Mouse (Mus musculus) ES-Bruce4 (cell line): ENCODE results near the gene Polr1c.

ENCODE experiments used
- CTCF ChIP-seq: IDR thresholded peaks from one replicate; pipeline ENCODE4 v1.8.1; 2011; ENCODE audit warnings: low read depth, low read length
- EP300 ChIP-seq: IDR thresholded peaks from 2 replicates; pipeline ENCODE4 v1.6.1; 2011; ENCODE audit warnings: low read depth, low read length; ENCODE audit not compliant: insufficient read depth

- TF ChIP-seq CTCF (no peak), EP300 (no peak)
Observed at GRCm38 (mm10) chr17:46242274-46242673, 5.6 kb downstream of the Polr1c start.
